Mouse (Mus musculus): ENCODE results near the gene Sympk. TPM values are rescaled to one million over a fixed set of nuclear protein-coding genes. Genes with fewer than 3 reads are reported as not detected.

Sympk gene
- total RNA-seq, 2 experiments from 2014 or later = 85.6 to 87.6 TPM

DNA sequence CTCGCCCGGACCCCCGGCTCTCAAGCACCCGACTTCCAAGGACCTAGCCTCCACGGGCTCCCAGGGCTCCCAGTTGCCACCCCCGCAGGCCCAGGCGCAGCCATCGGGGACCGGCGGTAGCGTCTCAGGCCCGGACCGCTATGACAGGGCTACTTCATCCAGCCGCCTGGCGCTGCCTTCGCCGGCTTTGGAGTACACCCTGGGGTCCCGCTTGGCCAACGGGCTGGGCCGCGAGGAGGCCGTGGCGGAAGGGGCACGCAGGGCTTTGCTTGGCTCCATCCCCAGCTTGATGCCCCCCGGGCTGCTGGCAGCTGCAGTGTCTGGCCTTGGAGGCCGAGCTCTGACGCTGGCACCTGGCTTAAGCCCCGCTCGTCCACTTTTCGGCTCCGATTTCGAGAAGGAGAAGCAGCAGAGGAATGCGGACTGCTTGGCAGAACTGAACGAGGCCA, 19.5 kb upstream of the Sympk start:
- intact Hi-C loops (cut with DNase I) = loop anchor here (5.0 kb wide), 1 partner anchor 107 kb away; no protein-coding TSS in a partner anchor
- DNase-seq (ENCODE audit: extremely low spot score in 1 of 2, low spot score in 2 of 2) = peak in 1 of 2 experiments; percentile 71

DNA sequence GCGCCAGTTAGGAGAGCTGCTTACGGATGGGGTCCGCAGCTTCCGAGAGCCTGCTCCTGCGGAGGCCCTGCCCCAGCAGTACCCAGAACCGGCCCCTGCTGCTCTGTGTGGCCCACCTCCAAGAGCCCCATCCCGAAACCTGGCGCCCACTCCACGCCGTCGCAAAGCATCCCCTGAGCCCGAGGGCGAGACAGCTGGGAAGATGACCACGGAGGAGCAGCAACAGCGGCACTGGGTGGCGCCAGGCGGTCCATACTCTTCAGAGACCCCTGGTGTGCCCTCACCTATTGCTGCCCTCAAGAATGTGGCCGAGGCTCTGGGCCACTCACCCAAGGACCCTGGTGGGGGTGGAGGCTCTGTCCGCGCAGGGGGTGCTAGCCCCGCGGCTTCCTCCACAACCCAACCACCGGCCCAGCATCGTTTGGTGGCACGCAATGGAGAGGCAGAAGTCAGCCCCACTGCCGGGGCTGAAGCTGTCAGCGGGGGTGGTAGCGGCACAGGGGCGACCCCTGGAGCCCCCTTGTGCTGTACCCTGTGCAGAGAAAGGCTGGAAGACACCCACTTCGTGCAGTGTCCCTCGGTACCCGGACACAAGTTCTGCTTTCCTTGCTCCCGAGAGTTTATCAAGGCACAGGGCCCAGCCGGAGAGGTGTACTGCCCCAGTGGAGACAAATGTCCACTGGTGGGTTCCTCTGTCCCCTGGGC, 18.6 kb upstream of the Sympk start:
- intact Hi-C loops (cut with DNase I) = loop anchor here (5.0 kb wide), 1 partner anchor 108 kb away; no protein-coding TSS in a partner anchor

DNA sequence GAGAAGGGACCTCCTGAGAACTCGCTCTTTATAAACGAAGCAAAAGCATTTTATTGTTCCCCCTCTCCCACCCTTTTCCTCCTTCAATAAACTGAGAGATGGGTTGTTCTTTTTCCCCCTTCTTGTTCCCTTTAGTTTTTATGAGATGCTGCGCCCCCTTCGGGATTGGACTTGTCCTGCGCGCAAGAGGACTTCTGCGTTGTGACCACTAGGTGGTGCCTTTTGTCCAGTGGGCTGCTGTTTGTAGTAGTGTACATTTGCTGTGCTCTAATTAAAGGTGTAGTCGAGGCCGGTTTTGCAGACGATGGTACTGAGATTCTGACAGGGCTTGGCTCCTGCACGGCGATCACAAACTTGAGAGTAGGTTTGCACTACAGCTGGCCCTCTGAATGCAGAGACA, 17.7 kb upstream of the Sympk start:
- intact Hi-C loops (cut with DNase I) = loop anchor here (5.0 kb wide), 1 partner anchor 109 kb away; no protein-coding TSS in a partner anchor
- peak; percentile 77 to 87 for DNase-seq (ENCODE audit: extremely low spot score in 1 of 2, low spot score in 2 of 2)

More for the DNA sequence above, 18.6 kb upstream of the Sympk start:
- peak in 1 of 2 experiments; percentile 57 for DNase-seq (ENCODE audit: extremely low spot score in 1 of 2, low spot score in 2 of 2)

DNA sequence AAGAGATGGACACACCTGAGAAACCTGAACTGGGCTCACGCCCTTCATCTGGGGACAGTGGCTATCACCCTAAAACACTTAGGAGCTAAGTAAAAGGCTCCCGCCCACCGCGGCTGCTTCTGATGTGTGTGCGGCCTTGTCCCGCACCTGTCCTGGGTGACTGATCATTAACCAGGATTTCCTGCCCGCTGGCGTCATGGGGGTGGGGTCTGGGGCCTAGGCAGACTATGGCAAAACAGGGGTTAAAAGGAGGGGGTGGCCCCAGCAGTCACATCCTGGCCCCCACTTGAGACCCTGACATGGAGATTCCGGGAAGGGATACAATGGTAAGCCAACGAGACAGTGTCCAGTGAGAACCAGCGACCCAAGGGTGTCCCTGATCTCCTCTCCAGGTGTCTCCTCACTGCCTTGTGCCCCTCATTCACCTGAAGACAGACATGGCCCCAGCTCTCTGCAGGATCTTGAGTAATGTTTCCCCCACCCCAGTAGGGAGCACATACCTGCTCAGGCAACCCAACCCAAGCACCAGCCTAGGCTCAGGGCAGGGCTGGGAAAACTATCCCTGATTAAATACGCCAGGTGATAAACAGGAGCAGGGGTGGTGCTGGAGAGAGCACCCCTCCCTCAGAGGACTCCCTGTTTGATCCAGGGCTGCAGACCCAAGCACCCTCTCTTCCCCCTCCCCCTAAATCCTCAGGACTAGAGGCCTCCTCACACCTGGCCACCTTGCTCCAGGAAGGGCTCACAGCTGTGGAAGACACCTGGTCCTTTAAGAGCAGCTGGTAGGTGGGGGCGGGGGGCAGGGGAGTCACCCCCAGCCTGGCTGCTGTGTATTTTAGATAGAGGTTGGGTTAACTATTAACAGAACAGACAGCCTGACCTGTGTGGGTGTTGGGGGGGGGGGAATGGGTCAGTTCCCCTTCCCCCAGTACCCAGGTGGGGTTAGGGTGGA, 16.9 kb upstream of the Sympk start:
- no peak for DNase-seq (ENCODE audit: extremely low spot score in 1 of 2, low spot score in 2 of 2)
- intact Hi-C loops (cut with DNase I) = loop anchor here (5.0 kb wide), 1 partner anchor 110 kb away; no protein-coding TSS in a partner anchor

DNA sequence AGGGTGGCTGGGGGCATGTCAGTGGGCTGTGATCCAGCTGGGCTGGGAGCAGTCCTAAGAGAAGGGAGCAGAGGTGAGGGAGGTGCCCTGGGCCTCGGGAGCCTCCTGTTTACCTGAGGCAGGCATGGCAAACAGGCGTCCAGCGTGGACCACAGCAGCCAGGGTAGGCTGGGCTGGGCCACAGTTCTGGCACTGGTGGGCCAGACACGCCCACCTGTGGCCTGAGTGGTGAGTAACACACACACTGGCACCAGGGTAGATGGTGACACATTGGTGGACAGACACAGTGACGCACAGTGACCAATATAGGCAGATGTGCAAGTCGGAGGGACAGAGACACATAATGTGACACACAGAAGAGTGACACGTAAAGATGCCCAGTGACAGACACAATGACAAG, 13.6 kb upstream of the Sympk start:
- intact Hi-C loops (cut with DNase I) = no loop called here
- peak in 1 of 2 experiments; percentile 35 for DNase-seq (ENCODE audit: extremely low spot score in 1 of 2, low spot score in 2 of 2)

DNA sequence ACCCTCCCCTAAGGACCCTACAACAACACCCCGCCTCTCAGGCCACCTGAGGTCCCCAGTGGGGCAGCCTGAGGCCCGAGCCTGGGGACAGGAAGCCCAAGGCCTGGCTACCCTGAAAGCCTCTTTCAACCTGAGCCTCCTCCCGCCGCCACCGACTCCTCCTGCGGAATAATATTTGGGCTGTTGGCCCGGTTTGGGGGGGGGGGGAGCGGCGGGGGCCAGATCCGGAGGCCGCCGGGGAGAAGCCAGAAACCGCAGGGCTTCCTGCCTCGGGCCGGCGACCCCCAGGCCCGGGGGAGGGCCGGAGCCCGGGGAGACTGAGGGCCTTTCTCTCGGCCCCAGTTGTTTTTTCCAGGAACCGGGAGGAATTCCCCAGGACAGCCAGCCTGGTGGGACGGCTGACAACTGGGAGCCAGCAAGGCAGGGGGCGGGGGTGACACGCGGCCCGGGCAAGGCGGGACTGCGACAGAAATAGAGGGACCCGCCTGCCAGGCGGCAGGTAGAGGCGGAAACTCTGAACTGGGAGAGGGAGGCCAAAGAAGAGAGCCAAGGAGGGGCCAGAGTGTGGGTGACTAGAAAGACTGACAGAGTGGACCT, 12.1 kb upstream of the Sympk start:
- no peak for DNase-seq (ENCODE audit: extremely low spot score in 1 of 2, low spot score in 2 of 2)

DNA sequence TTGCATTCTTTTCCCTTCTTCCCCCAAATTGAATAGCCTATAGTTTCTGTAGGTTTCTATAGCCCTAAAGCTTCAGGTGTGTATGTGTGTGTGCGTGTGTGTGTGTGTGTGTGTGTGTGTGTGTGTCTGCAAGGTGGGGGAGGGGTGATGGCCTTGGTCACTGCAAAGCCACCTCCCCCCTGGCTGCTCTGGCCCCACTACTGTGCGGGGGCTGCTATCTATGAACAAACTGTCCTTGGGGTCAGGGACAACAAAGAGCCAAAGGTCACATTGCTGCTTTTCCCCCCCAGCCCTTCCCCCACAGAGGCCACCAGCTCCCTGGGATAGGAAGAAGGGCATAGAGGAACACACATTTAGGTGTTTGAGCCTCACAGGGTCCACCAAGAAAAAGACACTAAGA, 11.3 kb upstream of the Sympk start:
- intact Hi-C loops (cut with DNase I) = no loop called here
- no peak for DNase-seq (ENCODE audit: extremely low spot score in 1 of 2, low spot score in 2 of 2)

More for the DNA sequence above, 12.1 kb upstream of the Sympk start:
- intact Hi-C loops (cut with DNase I) = no loop called here

DNA sequence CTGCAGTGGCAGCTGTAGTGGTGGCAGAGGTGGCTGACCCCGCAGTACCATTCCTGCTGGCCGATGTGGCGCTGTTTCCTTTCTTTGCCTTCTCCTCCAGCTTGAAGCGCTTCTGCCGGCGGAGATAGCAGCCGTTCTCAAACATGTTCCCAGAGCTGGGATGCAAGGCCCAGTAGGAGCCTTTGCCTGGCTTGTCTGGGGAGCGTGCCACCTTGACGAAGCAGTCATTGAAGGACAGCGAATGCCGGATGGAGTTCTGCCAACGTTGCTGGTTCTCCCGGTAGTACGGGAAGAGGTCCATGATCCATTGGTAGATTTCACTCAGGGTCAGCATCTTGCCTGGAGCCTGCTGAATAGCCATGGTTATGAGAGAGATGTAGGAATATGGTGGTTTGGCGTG, 9.7 kb upstream of the Sympk start:
- DNase-seq (ENCODE audit: extremely low spot score in 1 of 2, low spot score in 2 of 2) = no peak
- intact Hi-C loops (cut with DNase I) = no loop called here

DNA sequence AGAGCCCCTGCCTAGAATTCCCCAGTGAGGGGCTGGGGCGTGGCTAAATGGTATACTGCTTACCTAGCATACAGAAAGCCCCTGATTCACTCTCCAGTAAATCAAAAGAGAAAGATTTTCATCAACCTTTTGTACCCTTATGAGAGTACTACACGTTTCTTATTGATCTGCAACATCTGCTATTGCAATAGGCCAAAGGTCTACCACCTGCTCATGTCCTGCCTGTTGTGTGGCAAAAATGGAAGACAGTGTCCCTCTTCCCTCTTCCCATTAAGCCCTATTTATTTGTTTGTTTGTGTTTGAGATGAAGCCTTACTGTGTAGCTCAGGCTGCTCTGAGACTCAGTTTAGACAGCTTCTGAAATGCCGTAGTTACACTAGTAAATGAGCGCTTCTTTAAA, 8.1 kb upstream of the Sympk start:
- DNase-seq (ENCODE audit: extremely low spot score in 1 of 2, low spot score in 2 of 2) = no peak
- intact Hi-C loops (cut with DNase I) = no loop called here

DNA sequence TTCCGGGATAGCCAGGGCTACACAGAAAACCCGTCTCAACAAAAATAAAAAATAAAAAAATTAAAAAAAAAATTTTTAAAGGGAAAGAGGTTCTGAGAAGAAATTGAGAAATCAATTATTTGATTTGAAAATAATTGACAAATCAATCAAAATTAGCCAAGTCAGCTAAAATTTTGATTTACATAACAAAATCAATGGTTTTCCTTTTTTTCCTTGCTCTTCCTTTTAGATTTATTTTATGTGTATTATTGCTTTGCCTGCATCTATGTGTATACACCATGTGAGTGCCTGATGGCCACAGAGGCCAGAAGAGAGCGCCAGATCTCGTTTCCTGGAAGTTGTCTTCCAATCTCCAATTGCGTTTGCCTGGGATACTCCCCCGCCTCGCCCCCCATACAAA, 6.3 kb upstream of the Sympk start:
- DNase-seq (ENCODE audit: extremely low spot score in 1 of 2, low spot score in 2 of 2) = no peak
- intact Hi-C loops (cut with DNase I) = no loop called here

DNA sequence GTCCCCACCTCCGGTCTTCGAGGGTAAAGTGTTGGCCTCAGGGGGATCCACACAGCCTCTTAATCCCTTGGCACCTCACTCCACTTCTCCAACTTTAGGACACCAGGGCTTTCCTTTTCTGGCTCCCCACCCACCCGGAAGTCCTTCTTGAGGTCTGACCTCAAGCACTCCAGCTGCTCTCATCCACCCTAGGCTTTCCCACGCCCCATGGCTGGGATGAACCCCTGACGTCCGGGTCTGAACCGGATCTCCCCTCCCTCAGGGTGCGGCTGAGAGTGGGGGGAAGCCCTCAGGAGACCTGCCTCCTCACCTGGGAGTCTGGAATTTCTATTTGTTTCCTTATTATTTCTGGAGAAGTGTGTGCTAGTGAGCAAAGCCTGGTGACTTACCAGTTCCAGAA, 3.1 kb upstream of the Sympk start:
- intact Hi-C loops (cut with DNase I) = no loop called here
- DNase-seq (ENCODE audit: extremely low spot score in 1 of 2, low spot score in 2 of 2) = no peak

DNA sequence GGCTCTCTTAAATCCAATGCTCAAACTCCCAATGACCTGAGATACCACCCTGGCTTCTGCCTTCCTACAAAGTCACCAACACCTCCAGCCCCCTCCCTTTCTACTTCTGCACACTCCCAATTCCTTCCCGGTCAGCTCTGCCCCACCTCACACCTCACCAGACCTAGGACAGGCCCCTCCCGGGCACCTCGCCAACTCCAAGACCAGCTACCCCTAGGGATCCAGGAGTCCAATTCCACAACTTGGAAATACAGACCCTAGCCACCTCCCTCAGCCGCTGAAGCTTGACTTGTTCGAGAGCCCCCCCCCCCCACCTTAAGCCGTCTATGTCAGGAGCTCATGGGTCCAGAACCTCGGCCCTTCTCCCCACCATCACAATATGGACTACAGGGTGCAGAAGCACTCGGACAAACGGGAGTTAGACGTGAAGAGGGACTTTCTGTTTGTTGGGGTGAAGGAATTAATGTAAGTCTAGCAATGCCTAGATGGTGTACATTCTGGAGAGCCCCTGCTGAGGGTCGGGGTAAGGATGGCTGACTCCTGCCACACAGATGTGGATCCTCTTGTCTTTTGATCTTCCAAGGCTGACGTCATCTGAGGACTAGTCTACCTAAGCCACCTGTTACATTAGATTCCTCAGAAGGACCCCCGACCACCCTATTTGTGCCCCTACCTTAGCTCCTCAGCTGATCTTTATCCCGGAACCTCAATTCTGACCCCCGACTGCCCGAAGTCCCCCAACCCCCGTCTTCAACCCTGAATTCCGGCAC, 1.8 kb upstream of the Sympk start:
- DNase-seq (ENCODE audit: extremely low spot score in 1 of 2, low spot score in 2 of 2) = no peak
- intact Hi-C loops (cut with DNase I) = no loop called here

DNA sequence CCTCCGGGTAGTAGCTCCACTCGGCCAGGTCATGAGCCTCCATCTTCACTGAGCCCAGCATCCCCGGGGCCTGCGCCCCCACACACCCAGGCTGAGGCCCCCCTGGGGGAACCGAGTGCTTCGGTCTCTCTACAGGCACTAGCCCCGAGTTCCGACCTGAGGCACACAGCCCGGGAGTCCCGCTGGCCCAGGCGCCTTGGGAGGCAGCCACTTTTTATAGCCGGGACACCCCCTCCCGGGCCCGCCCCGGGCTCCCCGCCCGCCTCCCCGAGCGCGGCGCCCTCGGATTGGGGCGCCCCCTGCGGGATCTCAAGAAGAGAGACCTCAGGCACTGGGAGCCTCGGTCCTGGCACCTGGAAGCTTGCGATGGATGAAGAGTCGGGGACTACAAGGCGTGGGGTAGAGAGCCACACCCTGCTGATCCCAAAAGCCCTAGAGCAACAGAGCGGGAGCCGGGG, 791 bp upstream of the Sympk start, which contains the start of gene Foxa3:
TSS of gene Foxa3 (minus strand) at position 182 of the 458 bp plus-strand sequence.
- DNase-seq (ENCODE audit: extremely low spot score in 1 of 2, low spot score in 2 of 2) = peak in 1 of 2 experiments; percentile 66
- intact Hi-C loops (cut with DNase I) = no loop called here

DNA sequence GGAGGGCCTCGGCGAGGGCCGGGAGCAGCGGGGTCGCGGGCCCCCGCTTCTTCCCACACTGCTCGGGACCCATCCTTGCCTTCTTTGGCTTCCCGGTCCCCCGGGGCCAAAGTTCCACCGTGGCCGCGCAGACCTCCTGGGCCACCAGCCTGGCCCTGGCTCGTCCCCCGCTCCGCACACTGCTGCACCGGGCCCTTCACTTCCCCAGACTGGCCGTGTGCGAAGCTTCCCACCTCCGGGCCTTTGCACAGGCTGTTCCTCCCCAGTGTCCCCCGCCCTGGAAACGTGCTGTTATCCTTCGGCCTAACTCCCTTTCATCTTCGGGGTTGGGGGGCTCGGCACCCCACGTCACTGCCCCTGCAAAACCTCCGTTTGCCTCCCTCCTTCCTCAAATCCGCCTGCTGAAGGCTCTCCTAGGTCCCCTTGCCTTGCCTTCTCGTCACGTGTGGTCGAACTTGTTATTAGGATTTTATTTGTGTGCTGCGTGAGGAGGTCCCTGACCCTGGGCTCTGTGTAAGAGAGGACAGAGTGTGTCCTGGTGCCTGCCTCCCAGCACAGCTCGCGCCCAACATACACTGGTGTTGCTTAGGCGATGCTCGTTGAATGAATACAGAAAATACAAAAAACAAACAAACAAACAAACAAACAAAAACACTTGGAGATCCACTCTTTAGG, 541 bp downstream of the Sympk start:
- intact Hi-C loops (cut with DNase I) = no loop called here
- DNase-seq (ENCODE audit: extremely low spot score in 1 of 2, low spot score in 2 of 2) = peak in 1 of 2 experiments; percentile 68

DNA sequence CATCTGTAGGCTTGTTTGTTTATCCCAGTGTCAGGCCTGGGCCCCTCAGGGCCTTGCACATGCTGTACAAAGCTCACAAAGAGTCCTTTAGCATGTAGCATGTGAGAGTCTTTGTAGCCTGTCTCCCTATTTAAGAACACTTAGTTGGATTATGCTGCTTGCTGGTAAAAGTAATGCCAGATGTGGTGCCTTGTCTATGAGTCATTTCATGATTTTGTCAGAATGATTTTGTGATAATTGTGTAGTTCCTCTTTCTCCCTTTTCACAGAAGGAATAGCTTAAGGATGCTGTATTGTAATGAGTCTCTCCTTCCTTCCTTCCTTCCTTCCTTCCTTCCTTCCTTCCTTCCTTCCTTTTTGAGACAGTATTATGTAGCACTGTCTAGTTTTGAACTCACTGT, 3.9 kb downstream of the Sympk start:
- no peak for DNase-seq (ENCODE audit: extremely low spot score in 1 of 2, low spot score in 2 of 2)
- intact Hi-C loops (cut with DNase I) = no loop called here

DNA sequence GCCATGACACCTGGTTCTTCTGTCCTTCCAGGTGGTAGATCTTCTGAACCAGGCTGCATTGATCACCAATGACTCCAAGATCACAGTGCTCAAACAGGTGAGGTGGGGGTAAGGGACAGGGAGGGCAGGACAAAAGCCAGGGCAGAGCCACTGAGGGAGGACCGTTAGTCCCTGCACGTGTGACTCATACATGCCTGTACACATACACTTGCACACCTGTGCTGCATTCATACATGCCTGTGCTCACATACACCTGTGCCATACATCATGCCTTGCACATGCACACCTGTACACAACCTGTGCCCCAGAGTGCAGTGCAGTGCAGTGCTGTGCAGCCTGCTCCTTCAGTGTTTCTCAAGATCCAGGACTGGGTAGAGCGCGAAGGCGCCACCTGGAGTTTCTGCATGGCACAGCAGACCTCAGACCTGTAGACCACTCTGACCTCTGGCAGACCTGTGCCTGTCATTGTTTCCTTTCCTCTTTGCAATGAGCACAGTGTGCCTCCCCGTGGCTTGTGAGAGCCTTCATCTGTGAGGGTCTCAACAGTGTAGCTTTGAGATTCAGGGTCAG, 5.0 kb downstream of the Sympk start:
- intact Hi-C loops (cut with DNase I) = no loop called here
- peak in 1 of 2 experiments; percentile 63 for DNase-seq (ENCODE audit: extremely low spot score in 1 of 2, low spot score in 2 of 2)

DNA sequence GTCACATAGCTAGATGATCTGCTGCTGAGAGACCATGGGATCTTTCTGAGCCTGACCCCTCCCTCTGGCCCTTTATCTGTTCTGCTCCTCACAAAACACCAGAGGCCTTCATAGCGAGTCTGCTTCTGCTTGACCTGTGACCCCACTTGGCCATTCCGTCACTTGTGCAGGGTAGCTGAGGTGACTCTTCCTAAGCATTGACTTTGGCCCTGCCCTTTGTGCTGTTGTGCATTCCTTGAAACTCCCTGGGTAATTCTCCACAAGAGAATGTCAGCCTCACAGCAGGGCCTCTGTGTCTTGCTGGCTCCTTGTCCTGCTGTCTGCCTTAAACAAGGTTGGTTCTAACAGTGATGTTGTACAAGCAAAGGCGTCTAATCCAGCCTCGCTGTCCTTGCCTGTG, 7.5 kb downstream of the Sympk start:
- intact Hi-C loops (cut with DNase I) = loop anchor here (5.0 kb wide), 1 partner anchor 41 kb away; no protein-coding TSS in a partner anchor
- no peak for DNase-seq (ENCODE audit: extremely low spot score in 1 of 2, low spot score in 2 of 2)

Measured in left cerebral cortex, postnatal 10 days (tissue).